Mouse (Mus musculus): Measurements from ENCODE around the gene Gtpbp3.

GRCm38 (mm10) chr8:71462786-71463185 lies 25.1 kb upstream of the Gtpbp3 start:
- no peak for TF ChIP-seq CTCF (IDR thresholded peaks at IDR 0.05)
- no peak for TF ChIP-seq EP300 (IDR thresholded peaks at IDR 0.05; ENCODE audit: insufficient read depth, low read depth, low read length)
- TF ChIP-seq POLR2A (IDR thresholded peaks at IDR 0.05; ENCODE audit: insufficient read depth, low read depth, low read length), result 0 out of 2 replicates have a peak, but pooled peaks have one; percentile 11
